Mouse (Mus musculus): ENCODE measurements around the gene Zbtb49. TPM values are rescaled to one million over a fixed set of nuclear protein-coding genes. Genes with fewer than 3 reads are reported as not detected.

Zbtb49 gene
- total and polyA plus RNA-seq, 2 experiments from 2014 or later = 13.9 to 40.5 TPM

DNA sequence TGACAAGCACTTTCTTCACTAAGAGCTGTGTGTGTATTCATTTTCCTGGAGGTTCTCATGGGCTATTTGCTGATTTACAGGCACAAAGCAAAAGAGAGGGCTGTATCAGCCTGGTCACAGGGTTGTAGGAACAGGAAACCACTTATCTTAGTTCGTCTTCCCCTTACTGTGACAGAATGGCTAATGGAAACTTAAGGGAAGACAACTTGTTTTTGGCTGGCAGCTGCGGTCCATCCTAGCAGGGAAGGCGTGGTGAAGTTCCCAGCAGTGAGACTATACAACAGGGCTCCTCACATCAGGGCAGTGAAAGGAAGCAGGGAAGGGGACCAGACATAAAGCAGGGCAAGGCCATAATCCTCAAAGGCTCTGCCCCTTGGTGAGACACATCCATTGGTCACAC, 35.4 kb upstream of the Zbtb49 start:
- Histone ChIP-seq H3K9ac (no peak overlapping the region), H3K36me3 (ENCODE audit: insufficient read depth) (no peaks in the 10 kb centered on the region), H3K27me3 (ENCODE audit: insufficient read depth, low read length) (no peaks in the 10 kb centered on the region), H3K4me3 (ENCODE audit: low read depth, low read length) (no peak overlapping the region), H3K4me2 (ENCODE audit: low read depth) (no peak overlapping the region), H3K27ac (ENCODE audit: low read depth, low read length) (no peak overlapping the region), H3K9me3 (ENCODE audit: low read length) (no peaks in the 10 kb centered on the region), H3K4me1 (ENCODE audit: insufficient read depth) (no peaks in the 10 kb centered on the region)
- ATAC-seq = no peak
- no peak for DNase-seq
- no peak for TF ChIP-seq CTCF (IDR thresholded peaks at IDR 0.05; ENCODE audit: low read depth)
- 84% methylated on average over 3 of the region's 3 CpGs for WGBS

DNA sequence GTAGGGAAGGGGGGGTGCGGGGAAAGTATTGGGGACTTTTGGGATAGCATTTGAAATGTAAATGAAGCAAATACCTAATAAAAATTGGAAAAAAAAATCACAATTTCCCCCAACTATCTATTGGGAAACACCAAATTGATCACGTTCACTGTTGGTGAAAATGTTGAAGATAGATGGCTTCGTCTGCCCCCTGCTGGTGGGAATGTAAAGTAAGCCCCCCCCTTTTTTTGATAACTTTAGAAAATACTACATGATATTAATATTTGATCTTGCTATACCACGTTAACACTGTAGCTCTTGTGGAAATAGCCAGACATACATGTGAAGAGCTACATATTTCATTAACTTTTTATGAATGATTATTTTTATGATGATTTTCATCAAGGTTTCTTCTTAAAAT, 34.9 kb upstream of the Zbtb49 start:
- Histone ChIP-seq H3K4me2 (ENCODE audit: low read depth) (no peak overlapping the region), H3K36me3 (ENCODE audit: insufficient read depth) (no peaks in the 10 kb centered on the region), H3K9me3 (ENCODE audit: low read length) (no peaks in the 10 kb centered on the region), H3K4me3 (ENCODE audit: low read depth, low read length) (no peak overlapping the region), H3K27ac (ENCODE audit: low read depth, low read length) (no peak overlapping the region), H3K9ac (no peak overlapping the region), H3K4me1 (ENCODE audit: insufficient read depth) (no peaks in the 10 kb centered on the region), H3K27me3 (ENCODE audit: insufficient read depth, low read length) (no peaks in the 10 kb centered on the region)
- TF ChIP-seq CTCF (IDR thresholded peaks at IDR 0.05; ENCODE audit: low read depth) = peak; percentile 46
- DNase-seq (no peak), ATAC-seq (no peak)
- WGBS = 40% methylated on average over 4 of the region's 4 CpGs

DNA sequence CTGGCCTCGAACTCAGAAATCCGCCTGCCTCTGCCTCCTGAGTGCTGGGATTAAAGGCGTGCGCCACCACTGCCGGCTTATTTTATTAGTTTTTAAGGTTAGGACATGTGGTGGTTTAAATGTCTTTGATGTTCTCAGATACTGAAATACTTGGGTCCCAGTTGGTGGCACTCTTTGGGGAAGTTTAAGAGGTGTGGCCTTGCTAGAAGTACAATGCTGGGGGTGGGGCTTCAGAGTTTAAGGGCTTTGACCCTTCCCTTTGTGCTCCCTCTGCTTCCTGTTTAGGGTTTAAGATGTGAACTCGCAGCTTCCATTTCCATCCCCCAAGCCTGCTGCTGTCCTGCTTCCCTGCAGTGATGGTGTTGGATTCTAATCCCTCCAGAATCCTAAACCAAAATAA, 21.7 kb upstream of the Zbtb49 start:
- Histone ChIP-seq H3K36me3 (ENCODE audit: insufficient read depth) (no peaks in the 10 kb centered on the region), H3K9me3 (ENCODE audit: low read length) (no peaks in the 10 kb centered on the region), H3K4me3 (ENCODE audit: low read depth, low read length) (no peak overlapping the region), H3K4me1 (ENCODE audit: insufficient read depth) (no peaks in the 10 kb centered on the region), H3K27ac (ENCODE audit: low read depth, low read length) (no peak overlapping the region), H3K27me3 (ENCODE audit: insufficient read depth, low read length) (no peaks in the 10 kb centered on the region), H3K4me2 (ENCODE audit: low read depth) (no peak overlapping the region), H3K9ac (no peak overlapping the region)
- no peak for TF ChIP-seq CTCF (IDR thresholded peaks at IDR 0.05; ENCODE audit: low read depth)
- DNase-seq (no peak), ATAC-seq (no peak)
- 82% methylated on average over 6 of the region's 6 CpGs for WGBS

DNA sequence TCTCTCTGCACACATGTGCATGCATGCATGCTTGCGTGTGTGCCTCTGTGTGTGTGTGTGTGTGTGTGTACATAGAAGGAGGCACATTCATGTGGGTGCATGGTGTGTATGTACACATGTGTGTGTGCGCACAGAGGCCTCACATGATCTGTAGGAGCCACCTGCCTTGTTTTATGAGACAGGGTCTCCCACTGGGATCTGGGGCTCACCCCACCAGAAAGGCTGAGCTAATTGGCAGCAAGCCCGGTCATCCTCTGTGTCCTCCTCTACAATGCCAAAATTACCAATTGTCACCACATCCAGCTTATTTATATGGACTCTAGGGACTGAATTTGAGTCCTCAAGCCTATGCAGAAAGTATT, 21.2 kb upstream of the Zbtb49 start:
- H3K9me3 ChIP-seq (ENCODE audit: low read length) = no peaks in the 10 kb centered on the region
- H3K27me3 ChIP-seq (ENCODE audit: insufficient read depth, low read length) = no peaks in the 10 kb centered on the region
- H3K4me1 ChIP-seq (ENCODE audit: insufficient read depth) = no peaks in the 10 kb centered on the region
- ATAC-seq (no peak), DNase-seq (no peak)
- no peak overlapping the region for H3K4me2 ChIP-seq (ENCODE audit: low read depth)
- no peak for TF ChIP-seq CTCF (IDR thresholded peaks at IDR 0.05; ENCODE audit: low read depth)
- 54% methylated on average over 3 of the region's 3 CpGs for WGBS
- H3K36me3 ChIP-seq (ENCODE audit: insufficient read depth) = 0 out of 2 replicates have a peak, but pooled peaks cover 3% of the 10 kb centered on the region
- H3K4me3 ChIP-seq (ENCODE audit: low read depth, low read length) = no peak overlapping the region
- no peak overlapping the region for H3K9ac ChIP-seq
- H3K27ac ChIP-seq (ENCODE audit: low read depth, low read length) = no peak overlapping the region

DNA sequence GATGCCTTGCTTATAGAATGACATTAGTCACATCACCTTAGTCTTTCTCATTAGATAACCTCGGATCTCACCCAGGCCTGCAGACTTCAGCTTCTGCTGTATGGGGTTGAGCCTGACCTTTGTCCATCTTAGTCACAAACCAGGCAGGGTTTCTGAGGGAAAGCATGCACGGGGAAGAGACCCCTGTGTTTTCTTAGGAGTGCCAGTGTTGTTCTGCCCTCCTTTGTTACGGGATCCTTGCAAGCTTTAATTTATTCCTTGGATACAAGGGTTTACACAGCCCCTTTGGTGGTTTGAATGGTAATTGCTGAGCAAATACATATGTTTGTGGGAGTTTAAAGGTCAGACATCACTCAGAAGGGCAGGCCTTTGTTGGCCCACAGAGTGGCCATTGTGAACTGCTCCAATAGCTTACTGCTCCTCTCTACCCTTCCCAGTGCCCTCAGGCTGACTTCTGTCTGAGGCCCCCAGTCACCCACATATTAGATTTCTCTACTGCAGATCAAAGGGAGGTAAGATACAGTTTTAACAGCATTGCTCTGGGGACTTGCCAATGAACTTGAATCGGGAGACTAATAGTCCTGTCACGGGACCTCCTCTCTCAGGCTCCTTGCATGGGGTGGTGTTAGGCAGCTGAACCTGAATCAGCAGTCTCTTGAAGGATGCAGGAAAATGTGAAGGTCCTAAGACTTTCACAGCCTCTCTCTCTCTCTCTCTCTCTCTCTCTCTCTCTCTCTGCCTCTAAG, 20.6 kb upstream of the Zbtb49 start:
- DNase-seq = no peak
- H3K27me3 ChIP-seq (ENCODE audit: insufficient read depth, low read length) = no peaks in the 10 kb centered on the region
- H3K4me1 ChIP-seq (ENCODE audit: insufficient read depth) = no peaks in the 10 kb centered on the region
- no peak overlapping the region for H3K4me2 ChIP-seq (ENCODE audit: low read depth)
- TF ChIP-seq CTCF (IDR thresholded peaks at IDR 0.05; ENCODE audit: low read depth) = no peak
- H3K4me3 ChIP-seq (ENCODE audit: low read depth, low read length) = no peak overlapping the region
- H3K27ac ChIP-seq (ENCODE audit: low read depth, low read length) = no peak overlapping the region
- ATAC-seq = no peak
- 27% methylated on average over 5 of the region's 5 CpGs for WGBS
- H3K9me3 ChIP-seq (ENCODE audit: low read length) = no peaks in the 10 kb centered on the region
- no peak overlapping the region for H3K9ac ChIP-seq
- 0 out of 2 replicates have a peak, but pooled peaks cover 9% of the 10 kb centered on the region for H3K36me3 ChIP-seq (ENCODE audit: insufficient read depth)

DNA sequence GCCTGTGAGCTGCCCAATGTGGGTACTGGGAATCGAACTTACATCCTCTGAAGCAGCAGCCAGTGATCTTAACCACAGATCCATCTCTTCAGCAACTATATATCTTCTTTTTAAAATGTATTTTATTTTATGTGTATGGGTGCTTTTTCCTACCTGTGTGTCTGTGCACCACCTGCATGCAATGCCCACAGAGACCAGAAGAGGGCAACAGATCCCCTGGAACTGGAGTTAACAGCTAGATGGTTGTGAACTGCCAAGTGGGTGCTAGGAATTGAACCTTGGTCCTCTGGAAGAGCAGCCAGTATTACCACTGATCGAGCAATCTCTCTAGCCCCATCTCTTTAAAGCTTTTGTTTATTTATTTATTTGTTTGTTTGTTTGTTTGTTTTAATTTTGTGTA, 16.4 kb upstream of the Zbtb49 start:
- no peaks in the 10 kb centered on the region for H3K9me3 ChIP-seq (ENCODE audit: low read length)
- no peaks in the 10 kb centered on the region for H3K4me1 ChIP-seq (ENCODE audit: insufficient read depth)
- H3K27ac ChIP-seq (ENCODE audit: low read depth, low read length) = no peak overlapping the region
- no peak for ATAC-seq
- no peak overlapping the region for H3K4me2 ChIP-seq (ENCODE audit: low read depth)
- H3K36me3 ChIP-seq (ENCODE audit: insufficient read depth) = peaks cover 36% of the 10 kb centered on the region
- H3K4me3 ChIP-seq (ENCODE audit: low read depth, low read length) = no peak overlapping the region
- no peak overlapping the region for H3K9ac ChIP-seq
- 98% methylated on average over 2 of the region's 2 CpGs for WGBS
- H3K27me3 ChIP-seq (ENCODE audit: insufficient read depth, low read length) = no peaks in the 10 kb centered on the region
- peak; percentile 29; the same call in 1 of the 2 replicates for TF ChIP-seq CTCF (IDR thresholded peaks at IDR 0.05; ENCODE audit: low read depth)
- DNase-seq = no peak

DNA sequence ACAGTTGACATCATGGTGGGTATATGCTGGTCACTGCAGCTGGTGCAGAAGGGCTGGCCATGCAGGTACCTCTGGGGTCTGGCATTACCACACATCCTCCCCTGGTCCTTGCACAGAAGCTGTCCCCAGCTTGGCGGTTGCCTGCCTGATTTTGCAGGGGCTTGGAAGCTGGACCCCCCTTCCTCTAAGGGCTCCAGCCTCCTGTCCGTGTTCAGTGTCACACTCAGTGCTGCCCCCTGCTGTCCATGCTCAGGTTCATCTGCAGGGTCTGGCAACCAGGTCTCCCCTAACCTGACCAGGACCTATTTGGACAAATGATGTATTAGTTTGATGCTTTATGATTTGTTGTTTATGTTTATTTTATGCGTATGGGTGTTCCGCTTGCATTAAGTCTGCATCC, 15.2 kb upstream of the Zbtb49 start:
- no peak overlapping the region for H3K27ac ChIP-seq (ENCODE audit: low read depth, low read length)
- H3K4me1 ChIP-seq (ENCODE audit: insufficient read depth) = no peaks in the 10 kb centered on the region
- DNase-seq (peak; percentile 24), ATAC-seq (peak; percentile 53)
- H3K4me2 ChIP-seq (ENCODE audit: low read depth) = no peak overlapping the region
- no peaks in the 10 kb centered on the region for H3K9me3 ChIP-seq (ENCODE audit: low read length)
- no peak overlapping the region for H3K4me3 ChIP-seq (ENCODE audit: low read depth, low read length)
- peaks cover 48% of the 10 kb centered on the region for H3K36me3 ChIP-seq (ENCODE audit: insufficient read depth)
- H3K9ac ChIP-seq = no peak overlapping the region
- no peaks in the 10 kb centered on the region for H3K27me3 ChIP-seq (ENCODE audit: insufficient read depth, low read length)
- peak; percentile 65 for TF ChIP-seq CTCF (IDR thresholded peaks at IDR 0.05; ENCODE audit: low read depth)
- WGBS = 69% methylated on average over 4 of the region's 4 CpGs
